Mouse (Mus musculus) heart, postnatal 0 days (tissue): ENCODE measurements around the gene Mmp25. TPM values are rescaled to one million over a fixed set of nuclear protein-coding genes. Genes with fewer than 3 reads are reported as not detected.

Experiments
- ATAC-seq: fragments of 200-750 bp; cut with Nextera tagmentation; 2 replicates; pipeline ENCODE4 v1.8.0; 2017; ENCODE audit warnings: low read depth, moderate number of reproducible peaks, moderate library complexity; ENCODE audit not compliant: insufficient read depth
- DNase-seq: peaks from one replicate; pipeline ENCODE4 v3.0.0-alpha.2; 2016; ENCODE audit warnings: low spot score
- H3K27ac ChIP-seq: fragments of 300-500 bp; sonication (generic); 2 replicates; pipeline ENCODE4 v1.5.1; 2014; ENCODE audit warnings: low read depth, mild to moderate bottlenecking
- H3K27me3 ChIP-seq: fragments of 300-500 bp; sonication (generic); 2 replicates; pipeline ENCODE4 v1.6.1; 2014; ENCODE audit warnings: low read length, mixed read lengths; ENCODE audit not compliant: control insufficient read depth, insufficient read depth
- H3K36me3 ChIP-seq: fragments of 300-500 bp; sonication (generic); replicated peaks from 2 replicates; pipeline ENCODE4 v1.6.1; 2014; ENCODE audit warnings: low read length, mixed read lengths; ENCODE audit not compliant: control insufficient read depth, insufficient read depth
- H3K4me1 ChIP-seq: fragments of 300-500 bp; sonication (generic); 2 replicates; pipeline ENCODE4 v1.6.1; 2014; ENCODE audit warnings: antibody characterized with exemption; ENCODE audit not compliant: control insufficient read depth, insufficient read depth
- H3K4me2 ChIP-seq: fragments of 300-500 bp; sonication (generic); 2 replicates; pipeline ENCODE4 v1.6.1; 2014; ENCODE audit warnings: low read depth, mild to moderate bottlenecking, low read length, moderate library complexity
- H3K4me3 ChIP-seq: fragments of 300-500 bp; sonication (generic); 2 replicates; pipeline ENCODE4 v1.5.1; 2014; ENCODE audit warnings: low read depth, low read length
- H3K9ac ChIP-seq: fragments of 300-500 bp; sonication (generic); replicated peaks from 2 replicates; pipeline ENCODE4 v1.6.1; 2014; ENCODE audit warnings: low read depth, low read length, mixed read lengths
- H3K9me3 ChIP-seq: fragments of 300-500 bp; sonication (generic); replicated peaks from 2 replicates; pipeline ENCODE4 v1.6.1; 2016; ENCODE audit warnings: low read length; ENCODE audit not compliant: control insufficient read depth
- CTCF ChIP-seq: IDR thresholded peaks from 2 replicates; pipeline ENCODE4 v1.5.1; 2016; ENCODE audit warnings: antibody characterized with exemption, control low read depth, low read depth
- EP300 ChIP-seq: IDR thresholded peaks from 2 replicates; pipeline ENCODE4 v1.6.1; 2016; ENCODE audit warnings: antibody characterized with exemption, low read depth
- WGBS: fragments of 180-500 bp; shearing (Covaris S2); extraction: QIAGEN DNeasy Blood & Tissue Kit; methylation state at CpG from one replicate; pipeline ENCODE4 v1.1.7; 2014; 5-methylcytosine and 5-hydroxymethylcytosine counted together
- polyA plus RNA-seq: library from polyadenylated mRNA; unstranded; fragments of >200 nt; fragmentation: Nextera tagmentation; extraction: Ambion mirVana; gene quantifications from 2 replicates; pipeline ENCODE4 v1.2.1, GENCODE M21; 2015
- total RNA-seq: library from RNA; depleted of rRNA; stranded (reverse); fragments of >200 nt; gene quantifications from 2 replicates; pipeline ENCODE4 v1.2.3, GENCODE M21; 2014; ENCODE audit warnings: low replicate concordance

Gene Mmp25
- total and polyA plus RNA-seq, 2 experiments from 2014 or later, result 0.25 to 0.88 TPM

- Histone ChIP-seq H3K4me2 (no peak overlapping the region), H3K4me3 (no peak overlapping the region), H3K27ac (no peak overlapping the region), H3K4me1 (peaks cover 5% of the 10 kb centered on the region; the same call in 1 of the 2 replicates), H3K36me3 (no peaks in the 10 kb centered on the region), H3K9me3 (no peaks in the 10 kb centered on the region), H3K27me3 (no peaks in the 10 kb centered on the region), H3K9ac (no peak overlapping the region)
- DNase-seq (no peak), ATAC-seq (no peak)
- TF ChIP-seq EP300 (no peak), CTCF (peak; percentile 50)
- 51% methylated on average over 2 of the region's 2 CpGs for WGBS
These were observed 41.5 kb downstream of the Mmp25 start for GRCm38 (mm10) chr17:23603542-23603941.

- ATAC-seq, result no peak
- TF ChIP-seq CTCF, result no peak
- TF ChIP-seq EP300, result no peak
- H3K9me3 ChIP-seq, result no peaks in the 10 kb centered on the region
- H3K27me3 ChIP-seq, result no peaks in the 10 kb centered on the region
- no peaks in the 10 kb centered on the region for H3K36me3 ChIP-seq
- peaks cover 5% of the 10 kb centered on the region; the same call in 1 of the 2 replicates for H3K4me1 ChIP-seq
- no peak overlapping the region for H3K4me3 ChIP-seq
- no peak overlapping the region for H3K9ac ChIP-seq
- H3K4me2 ChIP-seq, result no peak overlapping the region
- 27% methylated on average over 8 of the region's 8 CpGs for WGBS
- H3K27ac ChIP-seq, result no peak overlapping the region
- no peak for DNase-seq
These were observed 42.0 kb downstream of the Mmp25 start for GRCm38 (mm10) chr17:23603077-23603476.

- Histone ChIP-seq H3K4me2 (no peak overlapping the region), H3K27me3 (no peaks in the 10 kb centered on the region), H3K27ac (no peak overlapping the region), H3K4me1 (peaks cover 5% of the 10 kb centered on the region; the same call in 1 of the 2 replicates), H3K36me3 (no peaks in the 10 kb centered on the region), H3K9ac (no peak overlapping the region), H3K4me3 (no peak overlapping the region), H3K9me3 (no peaks in the 10 kb centered on the region)
- ATAC-seq (no peak), DNase-seq (no peak)
- 53% methylated on average over 10 of the region's 10 CpGs for WGBS
- TF ChIP-seq CTCF (no peak), EP300 (no peak)
These were observed 43.1 kb downstream of the Mmp25 start for GRCm38 (mm10) chr17:23601836-23602585.

GRCm38 (mm10) chr17:23600641-23601622, 44.1 kb downstream of the Mmp25 start, which contains the start of gene Zscan10:
Gene Zscan10, plus strand, starts transcription at chr17:23600856.
- peak within 1 kb of the TSS; percentile 68 for H3K9ac ChIP-seq
- peak within 1 kb of the TSS; percentile 74 for H3K4me2 ChIP-seq
- 56% methylated on average over 15 of the region's 15 CpGs for WGBS
- DNase-seq, result no peak
- H3K27me3 ChIP-seq, result no peaks in the 10 kb centered on the region
- ATAC-seq, result no peak
- H3K4me1 ChIP-seq, result peaks cover 5% of the 10 kb centered on the region; the same call in 1 of the 2 replicates
- no peaks in the 10 kb centered on the region for H3K36me3 ChIP-seq
- peak within 1 kb of the TSS; percentile 89 for H3K27ac ChIP-seq
- H3K4me3 ChIP-seq, result peak within 1 kb of the TSS; percentile 48; the same call in 1 of the 2 replicates
- no peaks in the 10 kb centered on the region for H3K9me3 ChIP-seq
- TF ChIP-seq CTCF (no peak), EP300 (no peak)

GRCm38 (mm10) chr17:23599605-23600063, 45.4 kb downstream of the Mmp25 start:
- peak overlapping the region; percentile 68 for H3K9ac ChIP-seq
- no peaks in the 10 kb centered on the region for H3K36me3 ChIP-seq
- 20% methylated on average over 7 of the region's 7 CpGs for WGBS
- peak overlapping the region; percentile 89 for H3K27ac ChIP-seq
- peaks cover 5% of the 10 kb centered on the region; the same call in 1 of the 2 replicates for H3K4me1 ChIP-seq
- H3K27me3 ChIP-seq, result no peaks in the 10 kb centered on the region
- H3K4me2 ChIP-seq, result peak overlapping the region; percentile 74
- peak overlapping the region; percentile 48 for H3K4me3 ChIP-seq
- no peak for TF ChIP-seq CTCF
- no peaks in the 10 kb centered on the region for H3K9me3 ChIP-seq
- peak; percentile 50 for DNase-seq
- peak; percentile 4; the same call in 1 of the 2 replicates for ATAC-seq
